Mouse (Mus musculus): Measurements from ENCODE around the gene Hist1h2bj. TPM values are rescaled to one million over a fixed set of nuclear protein-coding genes. Genes with fewer than 3 reads are reported as not detected.

Hist1h2bj gene
- 10 to 100 TPM in 1 of 2 experiments, 1 to 10 TPM in 1; 9.4 to 12.9 TPM for total RNA-seq (2021)
- long read RNA-seq, experiment 1: 0 reads
- long read RNA-seq, experiment 2: 0 reads

- Histone ChIP-seq H3K4me3 (peak within 1 kb of the TSS; percentile 51), H3K27ac (peak within 1 kb of the TSS; percentile 85)
- intact Hi-C loops (cut with DNase I): loop anchor here (5.0 to 10.0 kb wide), 5 partner anchors 288 to 1719 kb away; partner anchors contain the start of genes Hist1h1a, Hist1h1c, Hist1h1t and Hist1h2af
- peak; percentile 74 to 86 for DNase-seq (ENCODE audit: extremely low spot score in 1 of 2, low spot score in 2 of 2)
Observed at GRCm38 (mm10) chr13:22042568-22043502, at the start of gene Hist1h2bj, which contains the start of gene Hist1h2ag. Gene Hist1h2bj (plus strand): TSS chr13:22043214. Gene Hist1h2ag (minus strand): TSS chr13:22042944.

- no peak for TF ChIP-seq CTCF (IDR thresholded peaks at IDR 0.05)
- no peak overlapping the region for H3K27ac ChIP-seq
- intact Hi-C loops (cut with DNase I): loop anchor here (2.0 kb wide), 2 partner anchors 19 to 21 kb away; no protein-coding TSS in a partner anchor
- peak in 1 of 2 experiments; percentile 28 for DNase-seq (ENCODE audit: extremely low spot score in 1 of 2, low spot score in 2 of 2)
- H3K4me3 ChIP-seq: no peak overlapping the region
Observed at GRCm38 (mm10) chr13:21993957-21994738, 48.9 kb upstream of the Hist1h2bj start.

- Histone ChIP-seq H3K27ac (no peak overlapping the region), H3K4me3 (peak overlapping the region; percentile 24; the same call in 1 of the 2 replicates)
- intact Hi-C loops (cut with DNase I): loop anchor here (2.0 kb wide), 2 partner anchors 20 kb away; no protein-coding TSS in a partner anchor
- no peak for DNase-seq (ENCODE audit: extremely low spot score in 1 of 2, low spot score in 2 of 2)
- no peak for TF ChIP-seq CTCF (IDR thresholded peaks at IDR 0.05)
Observed at GRCm38 (mm10) chr13:21994896-21995295, 48.1 kb upstream of the Hist1h2bj start.

GRCm38 (mm10) chr13:21995331-21995914, 47.6 kb upstream of the Hist1h2bj start:
- TF ChIP-seq CTCF (IDR thresholded peaks at IDR 0.05): no peak; the same call in 1 of the 2 replicates
- DNase-seq (ENCODE audit: extremely low spot score in 1 of 2, low spot score in 2 of 2): no peak
- Histone ChIP-seq H3K27ac (no peak overlapping the region), H3K4me3 (peak overlapping the region; percentile 24; the same call in 1 of the 2 replicates)
- intact Hi-C loops (cut with DNase I): loop anchor here (2.0 kb wide), 2 partner anchors 19 to 21 kb away; no protein-coding TSS in a partner anchor

GRCm38 (mm10) chr13:21996101-21996839, 46.7 kb upstream of the Hist1h2bj start:
- H3K4me3 ChIP-seq: peak overlapping the region; percentile 21
- intact Hi-C loops (cut with DNase I): no loop called here

GRCm38 (mm10) chr13:21996840-21997185, 46.2 kb upstream of the Hist1h2bj start:
- Histone ChIP-seq H3K4me3 (peak overlapping the region; percentile 21), H3K27ac (no peak overlapping the region)
- intact Hi-C loops (cut with DNase I): no loop called here
- no peak for TF ChIP-seq CTCF (IDR thresholded peaks at IDR 0.05)
- DNase-seq (ENCODE audit: extremely low spot score in 1 of 2, low spot score in 2 of 2): no peak

More at GRCm38 (mm10) chr13:21996101-21996839, 46.7 kb upstream of the Hist1h2bj start:
- H3K27ac ChIP-seq: no peak overlapping the region
- no peak for DNase-seq (ENCODE audit: extremely low spot score in 1 of 2, low spot score in 2 of 2)
- no peak for TF ChIP-seq CTCF (IDR thresholded peaks at IDR 0.05)

- DNase-seq (ENCODE audit: extremely low spot score in 1 of 2, low spot score in 2 of 2): no peak
- H3K4me3 ChIP-seq: peak overlapping the region; percentile 21
- intact Hi-C loops (cut with DNase I): no loop called here
- H3K27ac ChIP-seq: no peak overlapping the region
- TF ChIP-seq CTCF (IDR thresholded peaks at IDR 0.05): no peak
Observed at GRCm38 (mm10) chr13:21997201-21997820, 45.7 kb upstream of the Hist1h2bj start.

GRCm38 (mm10) chr13:21997821-21998220, 45.2 kb upstream of the Hist1h2bj start:
- intact Hi-C loops (cut with DNase I): no loop called here
- Histone ChIP-seq H3K27ac (no peak overlapping the region), H3K4me3 (no peak overlapping the region)
- DNase-seq (ENCODE audit: extremely low spot score in 1 of 2, low spot score in 2 of 2): no peak
- no peak for TF ChIP-seq CTCF (IDR thresholded peaks at IDR 0.05)

GRCm38 (mm10) chr13:21998412-21998811, 44.6 kb upstream of the Hist1h2bj start:
- H3K27ac ChIP-seq: no peak overlapping the region
- no peak for DNase-seq (ENCODE audit: extremely low spot score in 1 of 2, low spot score in 2 of 2)
- intact Hi-C loops (cut with DNase I): no loop called here
- TF ChIP-seq CTCF (IDR thresholded peaks at IDR 0.05): no peak
- H3K4me3 ChIP-seq: no peak overlapping the region

- intact Hi-C loops (cut with DNase I): no loop called here
- DNase-seq (ENCODE audit: extremely low spot score in 1 of 2, low spot score in 2 of 2): no peak
- no peak for TF ChIP-seq CTCF (IDR thresholded peaks at IDR 0.05)
- no peak overlapping the region for H3K4me3 ChIP-seq
- no peak overlapping the region for H3K27ac ChIP-seq
Observed at GRCm38 (mm10) chr13:21999147-21999546, 43.9 kb upstream of the Hist1h2bj start.
